Mouse (Mus musculus) C2C12 (cell line): ENCODE measurements around the gene Sc5d.

Experiments
- CTCF ChIP-seq: IDR thresholded peaks from one replicate; pipeline ENCODE4 v1.5.1; 2011; ENCODE audit not compliant: control insufficient read depth, insufficient read depth, insufficient read length
- MAX ChIP-seq: IDR thresholded peaks from one replicate; pipeline ENCODE4 v1.6.1; 2011; ENCODE audit warnings: mild to moderate bottlenecking, control low read depth
- USF1 ChIP-seq: IDR thresholded peaks from one replicate; pipeline ENCODE4 v1.6.1; 2011; ENCODE audit warnings: low read depth, mild to moderate bottlenecking, control low read depth, moderate library complexity

DNA sequence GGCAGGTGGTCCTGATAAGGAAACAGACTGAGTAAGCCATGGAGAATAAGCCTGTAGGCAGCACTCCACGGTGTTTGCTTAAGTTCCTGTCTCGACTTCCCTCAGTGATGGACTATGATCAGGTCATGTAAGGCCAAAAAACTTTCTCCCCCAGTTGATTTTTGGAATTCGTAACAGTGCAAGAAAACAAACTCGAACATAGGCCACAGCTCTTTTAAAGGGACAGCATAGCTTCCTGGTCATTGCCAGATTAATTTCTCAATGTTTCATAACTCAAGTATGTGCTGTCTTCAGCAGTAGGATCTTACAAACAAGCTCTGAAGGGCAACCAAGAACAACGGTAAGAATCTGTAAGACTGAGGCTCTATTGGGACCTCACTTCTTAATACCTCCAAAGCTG lies 7.4 kb upstream of the Sc5d start:
- no peak for TF ChIP-seq CTCF
- no peak for TF ChIP-seq USF1
- no peak for TF ChIP-seq MAX
